Mouse (Mus musculus): ENCODE results near the gene Art4. TPM values are rescaled to one million over a fixed set of nuclear protein-coding genes. Genes with fewer than 3 reads are reported as not detected.

The Art4 gene
- total and polyA plus RNA-seq, 3 experiments, result 0.34 to 1.0 (median 0.48) TPM

- dilution Hi-C loops (cut with MboI; ENCODE audit: extremely low pct_ligation_motif_present, extremely low pct_unique_long_range_greater_than_20kb, low sequenced_read_pairs), result no loop called here
- no peak overlapping the region for H3K9ac ChIP-seq (ENCODE audit: insufficient read depth, low read depth)
- H3K36me3 ChIP-seq (replicated peaks in 1 of 2; ENCODE audit: control insufficient read depth in 1 of 2, insufficient read depth in 1 of 2, low read length in 1 of 2), result peaks cover 54 to 83% of the 10 kb centered on the region in 2 experiments
- H3K4me3 ChIP-seq (replicated peaks in 1 of 3; ENCODE audit: low read depth in 2 of 3, low read length in 2 of 3, poor library complexity in 1 of 3), result no peak overlapping the region
- H3K4me1 ChIP-seq (ENCODE audit: control insufficient read depth in 1 of 2, insufficient read depth in 2 of 2), result peaks cover 8 to 45% of the 10 kb centered on the region in 2 experiments
- H3K27ac ChIP-seq (ENCODE audit: insufficient read depth, low read depth), result no peak overlapping the region
- TF ChIP-seq POLR2AphosphoS2 (IDR thresholded peaks at IDR 0.05; ENCODE audit: low read depth, low read length), result no peak
- TF ChIP-seq GABPA (IDR thresholded peaks at IDR 0.05; ENCODE audit: insufficient replicate concordance, low read depth, low read length), result no peak
- TF ChIP-seq MAZ (IDR thresholded peaks at IDR 0.05; ENCODE audit: low read depth, low read length), result no peak
- TF ChIP-seq RCOR1 (conservative IDR thresholded peaks at IDR 0.05; ENCODE audit: low read depth, low read length), result no peak
- TF ChIP-seq KAT2A (IDR thresholded peaks at IDR 0.05; ENCODE audit: insufficient replicate concordance, low read length), result no peak
- TF ChIP-seq PAX5 (IDR thresholded peaks at IDR 0.05; ENCODE audit: low read length), result no peak
- TF ChIP-seq NRF1 (IDR thresholded peaks at IDR 0.05; ENCODE audit: low read depth, low read length), result no peak
- no peak for TF ChIP-seq SMC3 (IDR thresholded peaks at IDR 0.05; ENCODE audit: low read depth, low read length)
- TF ChIP-seq UBTF (IDR thresholded peaks at IDR 0.05; ENCODE audit: low read depth, low read length), result no peak
- TF ChIP-seq EP300 (IDR thresholded peaks at IDR 0.05; ENCODE audit: low read length), result no peak
- no peak overlapping the region for H3K4me2 ChIP-seq (ENCODE audit: insufficient read depth, low read depth, poor library complexity, severe bottlenecking)
- in situ Hi-C loops (cut with MboI; ENCODE audit: low pct_ligation_motif_present, low pct_unique_long_range_greater_than_20kb, low sequenced_read_pairs), result loop anchor here (10.0 kb wide), 1 partner anchor 127 kb away; no protein-coding TSS in a partner anchor
- no peaks in the 10 kb centered on the region for H3K27me3 ChIP-seq (replicated peaks)
- no peaks in the 10 kb centered on the region for H3K9me3 ChIP-seq (replicated peaks; ENCODE audit: low read length)
- no peak for DNase-seq (ENCODE audit: extremely low read depth)
- H3K79me2 ChIP-seq (replicated peaks; ENCODE audit: control insufficient read depth, extremely low read depth, insufficient read depth, poor library complexity, severe bottlenecking), result peaks cover 23% of the 10 kb centered on the region
These were observed 20.2 kb downstream of the Art4 start for GRCm38 (mm10) chr6:136837323-136837722.

GRCm38 (mm10) chr6:136835352-136835751, 22.2 kb downstream of the Art4 start, which contains the start of gene Smco3:
Gene Smco3, minus strand, starts transcription at chr6:136835452.
- in situ Hi-C loops (cut with MboI; ENCODE audit: low pct_ligation_motif_present, low pct_unique_long_range_greater_than_20kb, low sequenced_read_pairs) (loop anchor here (10.0 kb wide), 1 partner anchor 129 kb away; no protein-coding TSS in a partner anchor), dilution Hi-C loops (cut with MboI; ENCODE audit: extremely low pct_ligation_motif_present, extremely low pct_unique_long_range_greater_than_20kb, low sequenced_read_pairs) (no loop called here)
- Histone ChIP-seq H3K9ac (ENCODE audit: insufficient read depth, low read depth) (no peak within 1 kb of the TSS), H3K4me2 (ENCODE audit: insufficient read depth, low read depth, poor library complexity, severe bottlenecking) (no peak within 1 kb of the TSS), H3K36me3 (replicated peaks in 1 of 2; ENCODE audit: control insufficient read depth in 1 of 2, insufficient read depth in 1 of 2, low read length in 1 of 2) (peaks cover 36 to 63% of the 10 kb centered on the region in 2 experiments), H3K4me1 (ENCODE audit: control insufficient read depth in 1 of 2, insufficient read depth in 2 of 2) (peaks cover 8 to 38% of the 10 kb centered on the region in 2 experiments), H3K9me3 (replicated peaks; ENCODE audit: low read length) (no peaks in the 10 kb centered on the region), H3K79me2 (replicated peaks; ENCODE audit: control insufficient read depth, extremely low read depth, insufficient read depth, poor library complexity, severe bottlenecking) (peaks cover 25% of the 10 kb centered on the region), H3K27ac (ENCODE audit: insufficient read depth, low read depth) (no peak within 1 kb of the TSS), H3K4me3 (replicated peaks in 1 of 3; ENCODE audit: low read depth in 2 of 3, low read length in 2 of 3, poor library complexity in 1 of 3) (no peak within 1 kb of the TSS), H3K27me3 (replicated peaks) (no peaks in the 10 kb centered on the region)
- no peak for DNase-seq (ENCODE audit: extremely low read depth)
- TF ChIP-seq MAZ (IDR thresholded peaks at IDR 0.05; ENCODE audit: low read depth, low read length), result no peak
- no peak for TF ChIP-seq RCOR1 (conservative IDR thresholded peaks at IDR 0.05; ENCODE audit: low read depth, low read length)
- TF ChIP-seq KAT2A (IDR thresholded peaks at IDR 0.05; ENCODE audit: insufficient replicate concordance, low read length), result no peak
- no peak for TF ChIP-seq RAD21 (IDR thresholded peaks at IDR 0.05; ENCODE audit: low read depth, low read length)

GRCm38 (mm10) chr6:136831712-136832111, 25.8 kb downstream of the Art4 start:
- Histone ChIP-seq H3K9ac (ENCODE audit: insufficient read depth, low read depth) (peak overlapping the region; percentile 99), H3K4me1 (ENCODE audit: control insufficient read depth in 1 of 2, insufficient read depth in 2 of 2) (peaks cover 12 to 43% of the 10 kb centered on the region in 2 experiments), H3K27me3 (replicated peaks) (no peaks in the 10 kb centered on the region), H3K4me2 (ENCODE audit: insufficient read depth, low read depth, poor library complexity, severe bottlenecking) (peak overlapping the region; percentile 90), H3K36me3 (replicated peaks in 1 of 2; ENCODE audit: control insufficient read depth in 1 of 2, insufficient read depth in 1 of 2, low read length in 1 of 2) (peaks cover 17 to 32% of the 10 kb centered on the region in 2 experiments), H3K27ac (ENCODE audit: insufficient read depth, low read depth) (peak overlapping the region; percentile 86), H3K9me3 (replicated peaks; ENCODE audit: low read length) (no peaks in the 10 kb centered on the region), H3K4me3 (replicated peaks in 1 of 3; ENCODE audit: low read depth in 2 of 3, low read length in 2 of 3, poor library complexity in 1 of 3) (peak overlapping the region; percentile 64 to 91 (median 65)), H3K79me2 (replicated peaks; ENCODE audit: control insufficient read depth, extremely low read depth, insufficient read depth, poor library complexity, severe bottlenecking) (peaks cover 37% of the 10 kb centered on the region)
- in situ Hi-C loops (cut with MboI; ENCODE audit: low pct_ligation_motif_present, low pct_unique_long_range_greater_than_20kb, low sequenced_read_pairs), result loop anchor here (10.0 kb wide), 1 partner anchor 133 kb away; no protein-coding TSS in a partner anchor
- dilution Hi-C loops (cut with MboI; ENCODE audit: extremely low pct_ligation_motif_present, extremely low pct_unique_long_range_greater_than_20kb, low sequenced_read_pairs), result no loop called here
- DNase-seq (ENCODE audit: extremely low read depth), result peak; percentile 91
- TF ChIP-seq ZNF384 (IDR thresholded peaks at IDR 0.05; ENCODE audit: low read depth, low read length), result no peak
- no peak for TF ChIP-seq MEF2A (IDR thresholded peaks at IDR 0.05; ENCODE audit: borderline replicate concordance, low read depth, low read length)
- no peak for TF ChIP-seq MAFK (IDR thresholded peaks at IDR 0.05; ENCODE audit: insufficient replicate concordance, low read length)
- TF ChIP-seq MYC (IDR thresholded peaks at IDR 0.05; ENCODE audit: low read depth, low read length), result peak; percentile 90
- peak; percentile 70; the same call in 1 of the 2 replicates for TF ChIP-seq POLR2AphosphoS2 (IDR thresholded peaks at IDR 0.05; ENCODE audit: low read depth, low read length)
- no peak for TF ChIP-seq PAX5 (IDR thresholded peaks at IDR 0.05; ENCODE audit: low read length)
- TF ChIP-seq POLR2A (IDR thresholded peaks at IDR 0.05; ENCODE audit: low read depth, low read length), result peak; percentile 87
- TF ChIP-seq NRF1 (IDR thresholded peaks at IDR 0.05; ENCODE audit: low read depth, low read length), result no peak; the same call in 1 of the 2 replicates
- peak; percentile 78; the same call in 1 of the 2 replicates for TF ChIP-seq NELFE (IDR thresholded peaks at IDR 0.05; ENCODE audit: low read depth, low read length)
- TF ChIP-seq TBP (conservative IDR thresholded peaks at IDR 0.05; ENCODE audit: low read depth, low read length), result peak; percentile 91
- TF ChIP-seq KAT2A (IDR thresholded peaks at IDR 0.05; ENCODE audit: insufficient replicate concordance, low read length), result peak; percentile 84; the same call in 1 of the 2 replicates
- no peak for TF ChIP-seq CHD1 (IDR thresholded peaks at IDR 0.05; ENCODE audit: low read depth, low read length)
- no peak for TF ChIP-seq UBTF (IDR thresholded peaks at IDR 0.05; ENCODE audit: low read depth, low read length)
- TF ChIP-seq ZKSCAN1 (IDR thresholded peaks at IDR 0.05; ENCODE audit: borderline replicate concordance, low read depth, low read length), result no peak
- TF ChIP-seq RAD21 (IDR thresholded peaks at IDR 0.05; ENCODE audit: low read depth, low read length), result no peak
- no peak for TF ChIP-seq GABPA (IDR thresholded peaks at IDR 0.05; ENCODE audit: insufficient replicate concordance, low read depth, low read length)
- TF ChIP-seq JUND (conservative IDR thresholded peaks at IDR 0.05; ENCODE audit: low read depth, low read length), result 0 out of 2 replicates have a peak, but pooled peaks have one; percentile 33
- peak; percentile 77; the same call in 1 of the 2 replicates for TF ChIP-seq MXI1 (IDR thresholded peaks at IDR 0.05; ENCODE audit: low read depth, low read length)

Data from CH12.LX (cell line).